Mouse (Mus musculus) T-cell, adult 66 days (primary cell): ENCODE data around the gene Akirin2. TPM values are rescaled to one million over a fixed set of nuclear protein-coding genes. Genes with fewer than 3 reads are reported as not detected.

Experiments used
- total RNA-seq, 2 experiments: library from RNA; stranded (reverse); gene quantifications; 3 replicates in 1 of 2; 4 replicates in 1 of 2; pipeline ENCODE4 v1.2.4; 2023

Akirin2 gene
- total RNA-seq = 10 to 100 TPM; 63.9 to 67.2 TPM

DNA sequence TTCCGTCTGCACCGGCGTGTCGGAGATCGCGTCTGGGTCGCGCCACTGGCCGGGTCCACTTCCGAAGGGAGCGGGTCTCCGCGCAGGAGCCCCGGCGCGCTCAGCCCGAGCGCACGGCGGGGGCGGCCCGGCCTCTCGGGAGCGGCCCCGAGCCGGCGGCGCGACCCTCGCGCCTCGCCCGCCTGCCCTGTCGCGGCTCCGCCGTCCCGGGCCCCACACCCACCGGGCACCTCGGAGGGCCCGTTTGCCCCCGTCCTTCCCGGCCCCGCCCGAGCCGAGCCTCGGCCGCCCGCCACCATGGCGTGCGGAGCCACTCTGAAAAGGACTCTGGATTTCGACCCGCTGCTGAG lies at the start of gene Akirin2:
Gene Akirin2 (plus strand): TSS at position 190 of the 350 bp plus-strand sequence.

DNA sequence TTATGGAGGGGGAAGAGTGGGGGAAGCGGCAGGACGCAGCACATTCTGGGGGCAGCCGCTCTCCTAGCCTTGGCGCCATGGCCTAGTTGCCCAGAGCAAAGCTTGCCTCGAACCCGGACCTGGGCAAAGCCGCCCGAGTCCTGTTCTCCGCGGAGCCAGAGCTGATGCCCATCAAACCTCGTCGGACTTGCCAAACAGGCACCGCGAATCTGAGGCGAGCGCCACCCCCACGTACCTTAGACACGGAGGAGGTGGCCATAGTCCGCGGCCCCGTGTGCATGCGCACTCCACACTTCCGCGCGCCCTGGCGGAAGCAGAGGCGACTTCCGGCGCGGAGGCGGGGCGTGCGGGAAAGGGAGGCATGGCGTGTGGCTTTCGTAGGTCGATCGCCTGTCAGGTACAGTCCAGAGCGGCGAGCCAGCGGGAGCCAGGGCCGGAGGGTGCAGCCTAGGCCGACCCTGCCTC lies 63.9 kb downstream of the Akirin2 start, which contains the start of the genes Orc3 and Rars2:
Gene Orc3 (minus strand): TSS at position 315 of the 465 bp plus-strand sequence.
Gene Rars2 (plus strand): TSS at position 328 of the 465 bp plus-strand sequence.

Other genes with a start within 250 kb of the Akirin2 start
- 10 to 100 TPM; 91.0 to 95.3 TPM for gene Orc3, start 64.0 kb downstream of the Akirin2 start, total RNA-seq
- 10 to 100 TPM; 25.1 to 26.3 TPM for gene Rars2, start 64.0 kb downstream of the Akirin2 start, total RNA-seq
- 10 to 100 TPM; 18.5 to 22.8 TPM for gene Slc35a1, start 136.5 kb downstream of the Akirin2 start, total RNA-seq
- gene Cfap206, start 179.3 kb downstream of the Akirin2 start, total RNA-seq = not detected
- not detected for gene Gm136, start 205.3 kb downstream of the Akirin2 start, total RNA-seq
- gene Smim8, start 227.5 kb downstream of the Akirin2 start, total RNA-seq = 10 to 100 TPM; 13.5 to 15.1 TPM